In the genomic region with DNA sequence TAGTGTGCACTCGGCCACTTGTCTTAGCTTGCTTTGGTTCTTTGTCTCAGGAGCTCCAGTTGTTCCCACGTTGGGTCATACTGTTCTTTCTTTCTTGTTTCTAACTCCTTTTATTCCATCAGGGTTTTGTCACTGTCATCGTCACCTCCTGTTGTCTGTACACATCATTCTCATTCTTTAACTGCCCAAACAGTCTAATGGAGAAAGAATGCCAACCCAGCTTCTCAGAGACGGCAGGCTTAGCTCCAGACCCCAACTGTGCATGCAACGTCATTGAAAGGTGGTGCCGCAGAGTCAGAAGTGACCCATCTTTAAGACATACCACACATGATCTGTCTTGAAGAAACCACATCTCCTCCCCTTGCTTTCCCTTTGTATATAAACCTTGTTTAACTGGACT, we compare ENCODE assay signal across 32 mouse cellular contexts. TPM values are rescaled to one million over a fixed set of nuclear protein-coding genes. Genes with fewer than 3 reads are reported as not detected.
"Had no signal": no experiment of that assay in that cellular context is flagged by ENCODE, and none has a peak within 500 bp of the region (broad histone marks: within the 10 kb centered on the region; RNA-seq: fewer than 3 reads in every experiment).

No protein-coding gene starts in this region.

- H3K4me3 ChIP-seq: limb, embryonic 10.5 days; limb, embryonic 12.5 days; limb, embryonic 13.5 days; limb, embryonic 15.5 days; liver, embryonic 12.5 days; liver, embryonic 13.5 days; liver, embryonic 15.5 days; lung, embryonic 15.5 days; megakaryocyte, embryonic 14.5 days; midbrain, embryonic 10.5 days; midbrain, embryonic 12.5 days; midbrain, embryonic 13.5 days; myocyte; neural tube, embryonic 12.5 days had no signal

- H3K36me3 ChIP-seq: limb, embryonic 10.5 days; limb, embryonic 12.5 days; limb, embryonic 13.5 days; limb, embryonic 15.5 days; liver, embryonic 12.5 days; liver, embryonic 13.5 days; liver, embryonic 15.5 days; lung, embryonic 15.5 days; midbrain, embryonic 10.5 days; midbrain, embryonic 12.5 days; midbrain, embryonic 13.5 days; neural tube, embryonic 12.5 days had no signal

- H3K9ac ChIP-seq: limb, embryonic 12.5 days; limb, embryonic 13.5 days; limb, embryonic 15.5 days; liver, embryonic 12.5 days; liver, embryonic 13.5 days; liver, embryonic 14.5 days; liver, embryonic 15.5 days; liver, postnatal 0 days; lung, embryonic 14.5 days; lung, embryonic 15.5 days; midbrain, embryonic 12.5 days; midbrain, embryonic 13.5 days; neural tube, embryonic 12.5 days had no signal

- H3K9me3 ChIP-seq: limb, embryonic 10.5 days; limb, embryonic 12.5 days; limb, embryonic 13.5 days; limb, embryonic 15.5 days; liver, embryonic 12.5 days; liver, embryonic 13.5 days; liver, embryonic 15.5 days; lung, embryonic 15.5 days; midbrain, embryonic 10.5 days; midbrain, embryonic 12.5 days; midbrain, embryonic 13.5 days; neural tube, embryonic 12.5 days had no signal

- H3K4me2 ChIP-seq: limb, embryonic 12.5 days; limb, embryonic 13.5 days; limb, embryonic 15.5 days; liver, embryonic 11.5 days; liver, embryonic 12.5 days; liver, embryonic 13.5 days; liver, embryonic 15.5 days; lung, embryonic 14.5 days; lung, embryonic 15.5 days; midbrain, embryonic 12.5 days; midbrain, embryonic 13.5 days; neural tube, embryonic 12.5 days had no signal

- DNase-seq: left cerebral cortex, postnatal 4 days; liver; liver, embryonic 13.5 days; liver, postnatal 0 days; lung, adult 18-20 months; lung, adult 2 months; lung, embryonic 14.5 days; lung, postnatal 10 days; lung, postnatal 14 days; lung, postnatal 36 days; lung, postnatal 4 days; midbrain, embryonic 14.5 days had no signal

- ATAC-seq: liver, embryonic 12.5 days; liver, postnatal 0 days; lung, postnatal 0 days; midbrain, embryonic 13.5 days; midbrain, embryonic 16.5 days had no signal

- H3K4me1 ChIP-seq: limb, embryonic 10.5 days; limb, embryonic 12.5 days; limb, embryonic 13.5 days; limb, embryonic 15.5 days; liver, embryonic 12.5 days; liver, embryonic 13.5 days; liver, embryonic 15.5 days; megakaryocyte, embryonic 14.5 days; neural tube, embryonic 12.5 days had no signal

- H3K27me3 ChIP-seq: limb, embryonic 12.5 days; limb, embryonic 13.5 days; limb, embryonic 15.5 days; liver, embryonic 12.5 days; liver, embryonic 13.5 days; liver, embryonic 15.5 days; lung, embryonic 15.5 days; megakaryocyte, embryonic 14.5 days; midbrain, embryonic 12.5 days; midbrain, embryonic 13.5 days; neural tube, embryonic 12.5 days had no signal

- H3K27ac ChIP-seq: limb, embryonic 10.5 days; limb, embryonic 12.5 days; limb, embryonic 13.5 days; limb, embryonic 15.5 days; liver, embryonic 12.5 days; liver, embryonic 13.5 days; liver, embryonic 14.5 days; liver, embryonic 15.5 days; lung, embryonic 15.5 days; macrophage; midbrain, embryonic 10.5 days; midbrain, embryonic 12.5 days; midbrain, embryonic 13.5 days; neural tube, embryonic 12.5 days had no signal

RNA-seq across cellular contexts. Expression of a gene that starts 31.0 kb away (rescaled TPM):
- total RNA-seq: megakaryocyte-erythroid progenitor cell, adult 5-6 weeks; monocyte, adult 5-6 weeks had no signal
